Mouse (Mus musculus): Measurements from ENCODE around the gene Hoxa6. TPM values are rescaled to one million over a fixed set of nuclear protein-coding genes. Genes with fewer than 3 reads are reported as not detected.

Gene Hoxa6
- total RNA-seq, 2 experiments from 2014 or later = 3.0 to 3.5 TPM

DNA sequence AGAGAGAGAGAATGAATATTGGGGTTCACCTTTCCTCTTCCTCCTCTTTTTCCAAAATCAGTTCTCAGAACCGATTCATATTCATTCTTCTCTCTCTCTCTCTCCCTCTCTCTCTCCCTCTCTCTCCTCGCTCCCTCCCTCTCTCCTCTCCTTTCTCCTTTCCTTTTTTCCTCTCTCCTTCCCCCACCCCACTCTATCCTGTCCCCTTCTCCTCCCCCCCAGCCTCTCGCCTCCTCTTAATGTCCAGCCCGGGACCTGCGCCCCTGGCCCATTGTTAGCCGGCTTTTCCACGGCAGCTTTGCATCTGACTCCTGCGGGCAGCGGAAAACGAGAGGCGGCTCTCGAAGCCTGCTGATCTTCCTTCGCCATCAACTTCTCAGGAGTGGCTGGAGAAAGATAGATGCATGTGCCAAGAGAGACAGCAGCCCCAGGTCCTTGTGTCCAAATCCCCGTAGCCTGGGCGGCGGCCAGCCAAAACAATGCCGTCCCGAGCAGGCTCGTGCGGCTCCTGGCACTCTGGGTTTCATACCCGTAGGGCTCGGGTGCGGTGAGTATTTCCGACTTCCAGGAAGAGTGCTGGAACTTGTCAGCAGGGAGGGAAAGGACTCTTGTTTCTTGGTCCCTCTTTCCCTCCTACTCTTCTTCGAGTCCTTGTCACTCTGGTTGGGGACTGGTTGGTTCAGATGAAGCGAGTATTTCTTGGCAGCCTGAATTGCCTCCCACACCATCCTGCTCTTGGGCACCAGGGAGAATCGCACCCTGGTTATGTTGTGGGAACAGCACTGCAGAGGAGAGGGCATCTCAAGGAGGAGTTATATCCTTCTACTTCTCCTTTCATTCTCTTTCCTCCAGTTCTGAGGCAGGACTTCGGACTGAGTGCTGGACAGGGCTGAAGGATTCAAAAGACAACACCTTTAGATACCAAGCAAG, 42.8 kb downstream of the Hoxa6 start:
- DNase-seq (ENCODE audit: low spot score in 2 of 2) = no peak

GRCm38 (mm10) chr6:52164626-52165440, 43.7 kb downstream of the Hoxa6 start, which contains the start of gene Hoxa2:
TSS of gene Hoxa2 (minus strand) at chr6:52164831.
- no peak for DNase-seq (ENCODE audit: low spot score in 2 of 2)

- DNase-seq (ENCODE audit: low spot score in 2 of 2) = no peak
These were observed 44.4 kb downstream of the Hoxa6 start for GRCm38 (mm10) chr6:52164051-52164625.

GRCm38 (mm10) chr6:52163366-52164031, 45.0 kb downstream of the Hoxa6 start:
- DNase-seq (ENCODE audit: low spot score in 2 of 2) = no peak

GRCm38 (mm10) chr6:52162611-52163365, 45.7 kb downstream of the Hoxa6 start:
- no peak for DNase-seq (ENCODE audit: low spot score in 2 of 2)

DNA sequence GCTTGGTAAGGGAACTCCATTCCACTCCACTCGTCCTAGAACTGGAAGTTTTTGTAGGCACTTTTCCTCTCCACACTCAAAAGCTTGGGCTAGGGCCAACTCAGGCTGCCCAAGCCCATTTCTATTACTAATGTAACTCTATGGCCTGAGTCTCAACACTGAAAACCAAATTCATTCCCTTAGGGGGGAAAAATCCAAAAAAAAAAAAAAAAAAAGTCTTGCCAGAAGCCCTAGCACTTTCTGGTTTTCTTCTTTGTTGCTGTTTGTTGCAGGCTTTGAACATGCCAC, 46.5 kb downstream of the Hoxa6 start:
- no peak for DNase-seq (ENCODE audit: low spot score in 2 of 2)

DNA sequence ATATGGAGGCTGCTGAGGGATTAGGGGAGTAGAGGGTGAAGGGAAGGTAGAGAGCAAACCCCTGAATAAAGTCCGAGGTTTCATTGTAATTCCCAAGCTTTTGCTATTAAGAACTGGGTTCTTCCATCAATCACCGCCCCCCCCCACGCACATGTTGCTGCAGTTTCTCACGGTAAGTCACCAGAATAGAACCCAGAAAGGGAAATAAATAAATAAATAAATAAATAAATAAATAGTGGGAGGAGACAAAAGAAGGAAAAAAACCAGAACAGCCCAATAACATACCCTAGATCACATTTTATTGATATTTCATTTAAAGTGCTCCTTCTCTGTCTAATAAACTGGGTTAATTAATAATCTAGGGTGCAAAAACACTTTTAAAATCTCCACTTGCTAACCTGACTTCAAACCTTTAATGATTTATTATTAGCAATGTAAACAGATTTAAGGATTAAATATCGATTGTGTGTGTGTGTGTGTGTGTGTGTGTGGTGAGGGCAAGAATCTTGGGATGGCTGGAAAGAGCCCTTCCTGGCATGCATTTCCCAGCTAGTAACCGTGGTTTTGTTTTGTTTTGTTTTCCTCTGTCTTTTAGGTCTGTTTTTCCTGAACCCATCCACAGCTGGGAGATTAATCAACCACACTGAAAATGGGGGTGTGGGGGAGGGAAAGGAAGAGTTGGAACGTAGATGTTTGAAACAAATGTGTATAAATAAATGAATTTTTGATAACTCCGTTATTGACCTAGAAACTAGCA, 47.0 kb downstream of the Hoxa6 start:
- DNase-seq (ENCODE audit: low spot score in 2 of 2) = no peak

- no peak for DNase-seq (ENCODE audit: low spot score in 2 of 2)
These were observed 47.8 kb downstream of the Hoxa6 start for GRCm38 (mm10) chr6:52160511-52161335.

GRCm38 (mm10) chr6:52159979-52160378, 48.5 kb downstream of the Hoxa6 start:
- no peak for DNase-seq (ENCODE audit: low spot score in 2 of 2)

- no peak for DNase-seq (ENCODE audit: low spot score in 2 of 2)
These were observed 49.3 kb downstream of the Hoxa6 start for GRCm38 (mm10) chr6:52159164-52159761.

DNA sequence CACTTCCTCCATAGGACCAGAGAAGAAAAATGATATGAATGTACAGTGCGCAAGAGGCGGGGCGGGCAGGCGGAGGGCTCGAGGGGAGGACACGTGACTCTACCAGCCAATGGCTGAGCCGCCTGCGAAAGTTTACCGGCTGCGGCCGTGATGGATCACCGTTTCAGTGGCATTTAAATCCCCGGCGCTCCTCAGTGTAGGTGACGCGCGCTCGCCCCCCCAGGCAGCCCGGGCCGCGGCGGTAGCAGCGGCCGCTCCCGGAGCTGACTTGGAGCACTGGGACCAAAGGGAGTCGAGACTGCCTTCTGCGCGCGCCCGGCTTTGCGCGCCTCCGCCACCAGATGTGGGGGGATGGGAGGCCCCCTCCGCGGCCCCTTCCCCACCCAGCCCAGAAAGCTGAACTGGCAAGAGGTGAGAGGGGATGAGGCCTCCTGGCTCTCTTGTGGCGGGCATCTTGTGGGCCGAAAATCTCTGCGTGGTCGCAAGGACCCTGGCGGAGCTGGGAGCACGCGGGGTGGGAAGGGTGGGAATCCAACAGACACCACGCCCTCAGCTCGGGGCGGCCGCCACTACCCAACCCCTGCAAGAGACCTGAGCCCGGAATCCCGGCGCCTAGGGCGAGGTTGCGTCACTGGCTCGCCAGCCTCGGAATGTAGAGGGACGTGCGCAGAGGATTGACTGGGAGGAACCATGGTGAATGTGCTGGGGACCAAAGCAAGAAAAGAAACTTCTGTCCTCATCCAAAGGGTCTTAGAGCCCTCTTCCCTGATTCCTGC, 50.1 kb downstream of the Hoxa6 start, which contains the start of gene Hoxa1:
Gene Hoxa1 (minus strand): TSS at position 42 of the 776 bp plus-strand sequence.
- DNase-seq (ENCODE audit: low spot score in 2 of 2) = peak; percentile 41 to 71

GRCm38 (mm10) chr6:52157466-52158275, 50.9 kb downstream of the Hoxa6 start:
- DNase-seq (ENCODE audit: low spot score in 2 of 2) = no peak

DNA sequence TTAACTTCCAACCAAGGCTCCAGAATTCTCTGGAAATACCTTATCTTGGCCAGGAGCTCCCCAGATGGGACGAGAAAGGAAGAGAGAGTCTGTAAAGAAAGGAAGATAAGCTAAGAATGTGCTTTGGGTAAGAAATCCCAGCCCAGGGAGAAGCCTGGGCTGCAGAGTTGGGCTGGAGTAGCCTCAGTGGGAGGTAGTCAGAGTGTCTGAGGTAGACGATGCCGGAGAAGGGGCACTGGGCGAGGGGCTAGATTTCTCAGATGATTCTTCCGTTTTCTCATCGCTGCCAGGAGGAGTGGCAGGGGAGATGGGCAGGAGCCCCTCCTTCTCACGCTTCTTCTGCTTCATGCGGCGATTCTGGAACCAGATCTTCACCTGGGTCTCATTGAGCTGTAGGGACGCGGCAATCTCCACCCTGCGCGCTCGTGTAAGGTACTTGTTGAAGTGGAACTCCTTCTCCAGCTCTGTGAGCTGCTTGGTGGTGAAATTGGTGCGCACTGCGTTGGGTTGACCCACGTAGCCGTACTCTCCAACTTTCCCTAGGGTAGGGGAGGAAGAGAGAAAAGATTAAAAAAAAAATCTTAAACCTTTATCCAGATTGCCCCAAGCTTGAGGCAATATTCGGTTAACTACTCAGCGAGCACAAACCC, 51.8 kb downstream of the Hoxa6 start:
- DNase-seq (ENCODE audit: low spot score in 2 of 2) = no peak
